Mouse (Mus musculus) embryonic fibroblast, embryonic 13.5 days (primary cell): Measurements from ENCODE around the gene Bin2.

Experiments used
- CTCF ChIP-seq: IDR thresholded peaks from 2 replicates; pipeline ENCODE4 v1.5.1; 2011; ENCODE audit warnings: mild to moderate bottlenecking, control low read depth, low read length, moderate library complexity, borderline replicate concordance; ENCODE audit not compliant: insufficient read depth
- POLR2A ChIP-seq: IDR thresholded peaks from 2 replicates; pipeline ENCODE4 v1.6.1; 2011; ENCODE audit warnings: low read depth, mild to moderate bottlenecking, control low read depth, low read length, moderate library complexity

- TF ChIP-seq CTCF (no peak), POLR2A (no peak)
Observed at GRCm38 (mm10) chr15:100600047-100600695, 69.2 kb downstream of the Bin2 start.
